Mouse (Mus musculus) right cerebral cortex, postnatal 36 days (tissue): ENCODE results near the gene Evc.

Source experiments
- DNase-seq, 2 experiments: peaks; one replicate each; pipeline ENCODE4 v3.0.0; 2022; ENCODE audit warnings: low spot score in 2 of 2, mixed read lengths in 1 of 2

Evc gene

GRCm38 (mm10) chr5:37336485-37337105 lies at the start of gene Evc:
Gene Evc (minus strand): TSS chr5:37336894.
- DNase-seq, result no peak

DNA sequence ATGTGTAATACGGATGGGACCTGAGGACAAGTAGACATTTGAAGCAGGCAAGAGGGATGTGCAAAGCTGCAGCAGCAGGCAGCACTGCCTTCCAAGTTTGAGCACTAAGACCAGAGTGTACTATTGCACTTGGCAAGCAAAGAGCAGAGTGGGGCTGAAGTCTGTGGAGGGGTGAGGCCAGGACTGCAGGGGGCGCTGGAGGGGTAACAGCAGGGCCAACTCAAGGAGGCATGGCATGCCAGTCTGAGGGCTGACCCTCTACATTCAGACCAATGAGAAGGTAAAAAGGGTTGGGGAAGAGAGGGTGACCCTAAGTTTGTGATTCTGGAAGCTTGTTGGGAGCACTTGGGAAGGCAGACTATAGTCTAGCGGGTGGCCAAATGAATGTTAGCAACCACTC lies 46.9 kb upstream of the Evc start:
- DNase-seq, result no peak

- DNase-seq, result no peak
Observed at GRCm38 (mm10) chr5:37380641-37381040, 43.9 kb upstream of the Evc start.

GRCm38 (mm10) chr5:37377376-37377775 lies 40.7 kb upstream of the Evc start:
- DNase-seq, result no peak

GRCm38 (mm10) chr5:37368796-37369195 lies 32.1 kb upstream of the Evc start:
- DNase-seq, result no peak

GRCm38 (mm10) chr5:37365751-37366150 lies 29.1 kb upstream of the Evc start:
- no peak for DNase-seq

DNA sequence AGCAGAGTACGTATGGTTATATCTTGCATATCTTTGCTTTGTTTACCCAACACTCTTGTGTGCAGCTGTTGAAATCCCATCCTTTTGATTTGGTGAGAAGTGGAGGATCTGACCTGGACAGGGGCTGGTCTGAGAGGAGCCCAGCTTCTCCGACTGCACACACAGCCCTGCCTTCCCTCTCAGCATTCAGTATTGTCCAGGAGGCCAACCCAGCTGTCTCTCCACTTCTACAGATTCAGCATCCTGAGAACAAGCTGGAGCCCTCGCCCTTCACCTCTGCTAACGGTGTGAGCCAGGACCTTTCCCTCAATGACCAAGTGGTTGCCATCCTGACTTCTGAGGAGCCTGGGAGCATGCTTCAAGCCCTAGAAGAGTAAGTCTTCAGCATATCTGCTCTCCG lies 26.6 kb upstream of the Evc start:
- no peak for DNase-seq

- DNase-seq, result no peak
Observed at GRCm38 (mm10) chr5:37362618-37363017, 25.9 kb upstream of the Evc start.

- no peak for DNase-seq
Observed at GRCm38 (mm10) chr5:37356027-37356426, 19.3 kb upstream of the Evc start.

GRCm38 (mm10) chr5:37354385-37354784 lies 17.7 kb upstream of the Evc start:
- DNase-seq, result peak in 1 of 2 experiments; percentile 31

DNA sequence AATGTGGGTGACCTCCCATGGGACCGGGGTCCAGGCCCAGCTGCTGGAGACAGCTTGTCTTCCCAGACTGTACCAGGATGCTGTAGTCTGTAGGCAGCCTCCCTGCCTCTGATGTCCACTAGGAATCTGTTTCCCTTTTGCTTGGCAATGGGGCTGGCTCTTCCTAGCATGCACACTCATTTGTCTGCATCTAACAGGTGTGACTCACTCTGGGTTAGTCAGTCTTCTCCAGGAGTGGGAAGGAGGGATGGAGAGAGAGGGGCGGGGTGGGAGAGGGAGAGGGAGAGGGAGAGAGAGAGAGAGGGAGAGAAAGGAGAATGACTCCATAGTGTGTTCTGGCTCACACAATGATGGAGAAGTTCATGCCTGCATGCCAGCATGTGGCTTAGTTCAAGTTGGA lies 15.1 kb upstream of the Evc start:
- DNase-seq, result no peak

- DNase-seq, result no peak
Observed at GRCm38 (mm10) chr5:37343962-37344361, 7.3 kb upstream of the Evc start.

DNA sequence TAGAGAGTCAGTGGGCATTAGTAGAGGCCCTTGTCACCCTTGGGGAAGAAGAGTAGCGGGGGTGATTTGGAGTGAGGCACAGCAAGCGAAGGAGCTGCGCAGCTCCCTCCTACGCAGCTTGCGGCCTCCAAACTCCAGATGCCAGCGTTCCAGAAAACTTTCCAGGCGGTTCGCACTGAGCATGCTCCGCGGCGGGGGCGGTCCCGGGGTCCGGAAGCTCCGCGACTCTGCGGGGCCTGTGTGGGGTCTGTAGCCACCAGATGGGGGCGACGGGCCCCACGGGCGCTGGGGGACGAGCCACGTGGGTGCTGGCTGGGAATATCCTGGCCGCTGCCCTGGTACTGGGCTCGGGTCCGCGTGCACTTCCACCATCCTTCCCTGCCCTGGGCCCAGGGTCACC lies 1.6 kb upstream of the Evc start, which contains the start of gene Evc2:
Evc2 (plus strand) TSS at position 212 of the 400 bp plus-strand sequence.
- DNase-seq, result peak; percentile 76

GRCm38 (mm10) chr5:37337696-37338095 lies 1.0 kb upstream of the Evc start:
- no peak for DNase-seq

- DNase-seq, result no peak
Observed at GRCm38 (mm10) chr5:37335061-37335460, 1.6 kb downstream of the Evc start.

DNA sequence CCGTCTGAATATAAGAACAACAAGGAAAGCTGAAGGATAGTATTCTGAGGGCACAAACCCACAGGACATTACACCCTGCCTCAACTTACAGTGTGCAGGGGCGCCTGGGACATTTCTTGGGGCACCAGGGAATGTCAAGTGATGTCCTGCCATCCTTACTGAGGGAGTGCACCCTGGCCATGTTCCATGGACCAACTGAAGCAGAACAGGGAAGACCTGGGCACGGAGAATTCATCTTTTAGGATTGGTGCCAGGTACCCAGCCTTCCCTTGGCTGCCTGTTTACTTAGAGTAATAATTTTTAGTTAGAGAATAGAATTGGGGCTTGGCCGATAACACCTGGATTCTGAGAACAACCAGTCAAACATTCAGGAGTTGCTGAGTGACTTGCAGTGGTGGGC lies 4.6 kb downstream of the Evc start:
- DNase-seq, result no peak

- no peak for DNase-seq
Observed at GRCm38 (mm10) chr5:37331133-37331505, 5.6 kb downstream of the Evc start.

DNA sequence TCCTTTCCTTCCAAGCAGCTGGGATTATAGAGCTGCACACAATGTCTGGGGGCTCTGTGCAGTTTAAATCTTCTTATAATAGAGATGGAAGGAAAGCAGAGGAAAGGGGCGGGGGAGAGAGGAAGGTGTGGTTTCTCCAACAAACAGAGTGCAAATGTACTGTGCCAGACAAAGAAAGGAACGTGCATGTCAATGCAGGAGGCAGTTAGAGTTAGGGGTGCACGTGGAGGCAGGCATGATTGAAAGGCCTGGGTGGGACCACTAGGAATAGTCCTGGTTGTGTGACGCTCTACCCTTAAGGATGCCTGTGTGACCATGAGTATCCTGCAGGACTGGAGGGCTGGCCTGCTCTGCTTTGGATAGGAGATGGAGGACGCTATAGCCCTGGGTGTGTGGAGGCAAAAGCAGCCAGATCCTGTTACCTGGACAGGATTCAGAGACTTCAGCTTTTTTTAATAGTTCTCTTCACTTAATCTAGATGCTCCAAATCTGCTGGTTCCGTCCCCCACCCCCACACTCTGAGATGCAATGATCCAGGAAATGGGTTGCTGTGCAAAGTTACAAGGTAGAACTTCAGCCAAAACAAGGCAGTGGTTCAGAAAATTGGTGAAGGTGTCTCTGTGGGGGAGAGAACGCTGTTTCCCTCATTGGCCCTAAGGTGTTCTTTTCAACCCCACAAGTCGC lies 6.1 kb downstream of the Evc start:
- DNase-seq, result no peak

DNA sequence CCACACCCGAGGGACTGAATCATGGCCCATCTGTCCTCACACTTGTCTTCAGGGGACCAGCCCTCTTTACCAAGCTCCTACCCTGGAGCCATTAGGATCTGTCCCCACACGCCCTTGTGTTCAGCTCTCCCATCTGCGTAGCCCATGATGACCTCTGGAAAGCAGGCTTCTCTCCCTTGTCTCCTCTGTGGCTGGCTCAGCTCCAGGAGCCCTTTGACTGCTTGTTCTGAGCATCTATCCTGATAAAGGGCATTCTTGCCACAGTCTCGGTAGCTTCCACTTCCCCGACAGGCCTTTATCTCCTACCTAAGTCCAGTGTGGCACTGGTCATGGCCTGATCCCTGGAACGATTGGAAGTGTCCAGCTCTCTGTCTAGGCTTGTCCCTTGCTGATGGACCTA lies 10.0 kb downstream of the Evc start:
- no peak for DNase-seq

GRCm38 (mm10) chr5:37320761-37321160 lies 15.9 kb downstream of the Evc start:
- DNase-seq, result no peak

GRCm38 (mm10) chr5:37320174-37320573 lies 16.5 kb downstream of the Evc start:
- peak; percentile 26 to 36 for DNase-seq

DNA sequence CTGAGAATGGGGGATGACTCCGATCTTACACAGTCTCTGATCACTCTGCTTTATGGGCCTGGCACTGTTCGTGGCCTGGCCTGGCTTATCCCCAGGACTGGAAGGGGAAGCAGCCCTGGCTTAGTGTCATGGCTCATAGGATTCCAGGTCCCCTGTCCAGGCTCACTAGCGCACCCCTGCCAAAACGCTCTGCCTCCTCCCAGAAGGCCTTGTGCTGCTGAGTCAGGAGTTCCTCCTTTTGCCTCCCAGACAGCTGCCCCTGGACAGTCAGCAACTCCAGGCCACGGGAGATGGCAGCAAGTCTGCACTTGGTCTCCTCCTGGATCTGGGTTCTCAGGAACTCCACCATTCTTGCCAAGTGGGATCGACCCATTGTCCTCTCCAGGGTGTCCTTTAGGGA lies 18.0 kb downstream of the Evc start:
- no peak for DNase-seq

- DNase-seq, result no peak
Observed at GRCm38 (mm10) chr5:37312980-37313722, 23.5 kb downstream of the Evc start.
